Mouse (Mus musculus) cerebellum, adult 18-20 months (tissue): Measurements from ENCODE around the gene Nme4.
A peak's percentile ranks its signal among the peaks of the same experiment; 100 is the strongest.
"Not testable (repeated sequence)": the region's sequence is repeated elsewhere in the genome, so short reads cannot be mapped to it uniquely, and the experiment has no call there.

ENCODE experiments used
- DNase-seq, 2 experiments: peaks; one replicate each; pipeline ENCODE4 v3.0.0; 2021

Gene Nme4

DNA sequence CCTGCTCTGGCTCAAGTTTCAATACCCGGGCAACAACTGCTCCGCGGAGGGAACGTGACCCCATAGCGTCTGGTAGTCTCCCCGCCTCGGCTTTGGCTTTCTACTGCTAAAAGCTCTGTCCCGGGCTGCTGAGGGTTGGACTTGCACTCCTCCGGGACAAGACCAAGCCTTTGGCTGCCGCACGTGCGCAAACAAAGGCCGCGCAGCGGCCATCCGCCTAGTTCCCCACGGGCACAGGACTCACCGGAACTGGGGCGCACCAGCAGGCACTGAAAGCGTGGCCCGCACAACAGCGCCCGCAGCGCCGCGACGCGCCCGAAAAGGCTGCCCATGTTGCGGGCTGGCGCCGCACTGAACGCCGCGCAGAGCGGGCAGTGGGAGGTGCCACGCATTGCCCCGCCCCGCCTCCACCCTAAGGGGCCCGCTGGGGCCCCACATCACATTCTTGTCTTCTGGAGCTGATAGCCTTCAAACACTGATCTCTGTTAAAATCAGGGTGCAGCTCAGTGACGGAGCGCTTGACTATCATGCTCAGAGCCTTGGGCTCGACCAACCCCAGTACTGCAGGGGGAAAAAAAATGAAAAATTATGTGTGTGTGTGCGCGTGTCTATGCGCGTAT is at the start of gene Nme4:
Nme4 (minus strand) TSS at position 482 of the 620 bp plus-strand sequence.
- peak; percentile 77 to 83 for DNase-seq

DNA sequence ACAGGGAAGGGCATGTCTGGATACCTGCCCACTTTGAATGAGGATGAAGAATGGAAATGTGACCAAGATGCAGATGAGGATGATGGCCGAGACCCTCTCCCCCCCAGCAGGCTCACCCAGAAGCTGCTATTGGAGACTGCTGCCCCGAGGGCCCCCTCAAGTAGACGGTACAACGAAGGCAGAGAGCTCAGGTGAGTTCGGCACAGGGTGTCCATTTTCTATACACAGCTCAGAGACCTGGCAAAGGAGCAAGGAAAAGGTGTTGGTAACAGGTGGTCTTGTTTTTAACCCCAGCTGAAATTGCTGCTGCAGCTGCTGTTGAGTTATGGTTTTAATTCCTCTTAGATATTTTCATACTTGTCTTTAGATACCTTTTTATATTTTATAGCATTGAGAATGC is 48.0 kb upstream of the Nme4 start:
- DNase-seq, result no peak

DNA sequence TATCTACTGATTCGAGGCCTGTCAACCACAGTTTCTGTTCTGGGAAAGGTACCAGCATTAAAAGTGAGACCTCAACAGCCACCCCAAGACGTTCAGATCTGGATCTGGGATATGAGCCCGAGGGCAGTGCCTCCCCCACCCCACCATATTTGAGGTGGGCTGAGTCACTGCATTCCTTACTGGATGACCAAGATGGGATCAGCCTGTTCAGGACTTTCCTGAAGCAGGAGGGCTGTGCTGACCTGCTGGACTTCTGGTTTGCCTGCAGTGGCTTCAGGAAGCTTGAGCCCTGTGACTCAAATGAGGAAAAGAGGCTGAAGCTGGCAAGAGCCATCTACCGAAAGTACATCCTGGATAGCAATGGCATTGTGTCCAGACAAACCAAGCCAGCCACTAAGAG is 47.4 kb upstream of the Nme4 start:
- DNase-seq, result no peak

DNA sequence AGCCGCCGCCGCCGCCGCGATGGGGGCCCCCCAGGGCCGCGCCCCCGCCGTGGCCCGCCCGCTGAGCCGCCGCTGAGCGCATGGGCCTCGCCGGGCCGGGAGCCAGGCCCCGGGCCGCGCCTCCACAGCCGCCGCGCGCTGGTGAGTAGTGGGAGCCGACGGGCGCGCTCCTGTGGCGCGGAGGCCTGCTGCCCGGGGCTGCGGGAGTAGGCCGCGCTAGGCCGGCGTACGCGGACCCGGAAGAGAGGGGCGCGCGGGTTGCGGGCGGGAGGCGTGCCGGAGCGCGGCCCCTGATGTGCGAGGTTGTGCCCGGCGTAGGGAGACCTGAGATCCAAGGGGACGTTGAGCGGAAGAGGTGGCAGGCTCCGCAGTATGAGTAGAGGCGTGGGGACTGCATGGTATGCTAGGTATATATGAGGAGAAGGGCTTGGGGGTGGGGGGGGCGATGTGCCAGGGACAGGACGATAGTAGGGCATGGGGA is 43.5 kb upstream of the Nme4 start:
- no peak for DNase-seq

DNA sequence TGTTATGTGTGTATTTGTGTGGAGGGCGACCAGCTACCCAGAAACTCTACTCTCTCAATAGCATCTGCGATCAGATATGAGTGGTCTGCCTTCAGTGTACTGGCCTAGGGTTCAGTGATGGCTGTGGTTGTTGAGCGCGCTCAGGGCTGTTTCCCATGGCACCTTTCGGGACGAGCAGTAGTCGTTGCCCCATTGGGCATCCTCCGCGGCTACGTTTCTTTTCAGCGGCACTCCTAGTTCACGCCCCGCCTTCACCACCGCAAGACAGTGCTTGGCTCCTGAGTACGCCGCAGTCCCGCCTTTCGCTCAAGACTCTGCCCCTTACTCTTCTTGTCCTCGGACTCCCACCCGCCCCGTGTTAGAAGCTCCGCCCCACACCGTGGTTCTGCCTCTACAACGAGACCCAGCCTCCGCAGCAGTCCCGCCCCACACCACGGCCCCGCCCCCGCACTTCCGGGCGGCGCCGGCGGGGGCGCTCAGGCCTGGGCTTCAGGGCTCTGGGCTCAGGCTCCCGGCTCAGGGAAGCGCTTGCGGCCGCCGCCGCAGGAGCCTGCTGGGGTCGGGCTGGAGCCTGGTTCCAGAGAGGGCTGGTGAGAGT is 42.9 kb upstream of the Nme4 start, which contains the start of gene Axin1:
Axin1 (plus strand) TSS at position 450 of the 598 bp plus-strand sequence.
- DNase-seq, result peak; percentile 92 to 98

DNA sequence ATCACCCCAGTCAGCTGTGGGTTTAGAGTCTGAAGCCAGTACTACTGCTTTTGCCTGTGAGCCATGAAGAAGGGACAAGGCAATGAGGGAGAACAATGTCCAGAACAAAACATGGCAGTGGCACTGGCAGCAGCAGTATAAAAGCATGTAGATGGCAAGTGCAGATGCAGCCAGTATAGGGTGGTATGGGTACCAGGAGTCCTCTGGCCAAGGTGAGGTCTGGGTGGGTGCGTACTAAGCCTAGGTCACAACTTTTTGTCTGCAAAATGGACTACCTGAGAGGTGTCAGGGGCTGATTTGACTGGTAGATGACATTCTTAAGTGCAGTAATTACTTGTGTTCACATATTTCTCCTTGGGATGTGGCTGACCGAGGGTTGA is 42.3 kb upstream of the Nme4 start:
- no peak for DNase-seq

DNA sequence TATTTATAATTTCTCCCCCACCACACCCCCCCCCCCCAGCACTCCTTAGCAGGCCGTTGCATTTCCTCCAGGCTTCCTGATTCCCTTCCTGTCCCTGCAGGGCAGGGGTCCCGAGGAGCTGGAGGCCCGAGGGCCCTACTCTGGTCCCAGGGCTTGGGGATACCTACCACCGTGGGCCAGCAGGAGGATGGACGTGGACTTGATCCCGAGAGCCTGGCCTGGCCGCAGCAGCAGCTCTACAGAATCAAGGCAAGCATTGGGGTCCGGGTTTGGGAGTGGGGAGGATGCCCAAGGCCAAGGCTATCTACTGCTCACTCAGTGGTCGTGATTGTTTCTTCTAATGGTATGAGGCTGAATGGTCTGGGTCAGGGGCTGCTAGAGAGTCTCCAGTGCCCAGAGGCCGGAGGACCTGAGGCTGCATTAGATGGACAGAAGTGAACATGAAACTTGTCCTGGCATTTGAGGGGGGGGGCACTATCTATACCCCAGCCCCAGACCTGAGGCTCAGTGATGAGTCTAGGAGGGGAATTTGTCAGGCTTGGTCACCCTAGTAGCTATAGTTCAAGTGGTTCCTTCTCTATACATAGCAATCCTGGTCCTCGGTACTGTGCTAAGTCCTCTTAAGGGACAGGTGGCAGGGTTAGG is 41.8 kb upstream of the Nme4 start:
- no peak for DNase-seq

DNA sequence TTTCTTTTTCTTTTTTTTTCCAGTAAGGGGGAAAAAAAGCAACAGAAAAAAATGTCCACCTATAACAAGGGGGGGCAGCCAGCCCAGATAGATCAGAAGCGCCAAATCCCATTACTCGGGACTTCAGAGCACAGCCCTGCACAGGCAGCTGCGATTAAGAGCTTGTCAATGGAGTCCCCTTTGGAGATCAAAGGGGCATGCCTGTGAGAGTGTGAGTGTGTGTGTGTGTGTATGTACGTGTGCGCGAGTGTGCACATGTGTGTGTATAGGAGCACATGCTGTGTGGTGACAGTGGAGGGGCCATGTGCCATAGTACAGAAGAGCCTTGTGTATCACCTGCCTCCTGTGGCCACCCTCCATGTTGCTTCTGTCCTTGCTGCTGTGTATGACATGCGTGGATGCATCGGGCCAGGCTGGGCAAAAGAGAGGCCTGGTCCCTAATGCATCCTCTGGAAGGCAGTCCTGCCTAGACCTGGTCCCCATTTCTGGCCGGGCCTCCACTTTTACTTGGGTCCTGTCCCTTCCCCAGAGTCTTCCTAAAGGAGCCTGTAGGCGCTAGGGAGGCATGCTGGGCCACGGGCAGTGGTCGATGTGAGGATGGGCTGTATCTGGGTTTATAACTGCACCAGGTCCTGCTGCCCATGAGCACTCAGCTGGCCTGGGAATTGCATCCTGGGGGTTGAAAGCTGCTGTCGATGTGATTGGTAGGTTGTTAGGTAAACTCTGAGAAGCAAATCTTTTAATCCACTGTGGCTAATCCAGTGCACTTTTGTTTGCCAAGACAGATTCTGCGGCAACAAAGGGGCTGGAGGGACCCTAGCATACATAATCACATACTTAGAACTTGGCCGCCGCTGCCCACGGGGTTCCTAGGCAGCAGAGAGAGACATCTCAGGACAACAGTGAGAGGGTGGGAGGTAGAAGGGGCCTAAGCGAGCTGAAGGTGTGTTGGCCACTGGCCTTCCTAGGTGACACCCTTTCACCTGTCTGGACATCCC is 36.8 kb upstream of the Nme4 start:
- no peak for DNase-seq

DNA sequence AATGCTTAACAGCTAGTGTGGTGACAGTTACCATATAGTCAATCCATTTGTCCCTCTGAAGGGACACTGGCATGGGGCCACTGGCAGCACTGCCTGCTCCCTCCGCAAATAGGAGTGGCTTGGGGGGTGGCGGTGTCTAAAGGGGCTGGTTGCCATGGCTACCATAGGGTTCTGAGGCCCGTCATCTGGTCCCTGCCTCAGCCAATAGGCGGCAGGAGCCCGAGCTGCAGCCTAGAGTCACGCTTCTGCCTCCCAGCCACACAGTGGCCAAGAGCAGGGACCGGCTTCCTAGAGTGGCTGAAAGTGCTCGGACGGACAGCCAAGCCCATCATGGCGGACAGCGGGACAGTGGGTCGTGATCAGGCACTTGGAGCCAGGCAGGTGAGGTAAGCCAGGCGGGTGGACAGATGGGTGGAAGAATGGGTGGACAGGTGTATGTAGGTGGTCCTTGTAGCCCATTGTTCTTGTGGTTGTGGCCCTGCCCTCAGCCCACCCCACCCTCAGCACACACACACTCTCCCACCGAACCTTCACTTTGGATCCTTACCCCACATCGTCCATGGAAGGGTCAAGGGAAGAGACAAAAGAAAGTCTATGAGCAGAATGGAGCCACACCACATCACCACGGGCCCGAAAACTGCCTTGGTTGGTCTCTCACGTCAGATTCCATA is 35.8 kb upstream of the Nme4 start:
- DNase-seq, result no peak

DNA sequence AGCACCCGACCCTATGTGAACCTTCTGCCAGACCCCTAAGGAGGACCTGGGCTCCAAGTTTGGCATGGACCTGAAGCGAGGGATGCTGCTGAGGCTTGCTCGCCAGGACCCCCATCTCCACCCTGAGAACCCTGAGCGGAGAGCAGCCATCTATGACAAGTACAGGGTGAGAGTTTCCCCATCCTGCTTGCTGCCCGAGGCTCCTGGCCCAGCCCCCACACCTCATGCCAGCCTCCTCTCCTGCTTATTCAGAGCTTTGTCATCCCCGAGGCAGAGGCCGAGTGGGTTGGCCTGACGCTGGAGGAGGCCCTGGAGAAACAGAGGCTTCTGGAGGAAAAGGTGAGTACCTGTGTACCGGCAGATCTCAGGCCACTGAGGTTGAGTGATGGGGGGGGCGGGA is 29.8 kb upstream of the Nme4 start:
- no peak for DNase-seq

DNA sequence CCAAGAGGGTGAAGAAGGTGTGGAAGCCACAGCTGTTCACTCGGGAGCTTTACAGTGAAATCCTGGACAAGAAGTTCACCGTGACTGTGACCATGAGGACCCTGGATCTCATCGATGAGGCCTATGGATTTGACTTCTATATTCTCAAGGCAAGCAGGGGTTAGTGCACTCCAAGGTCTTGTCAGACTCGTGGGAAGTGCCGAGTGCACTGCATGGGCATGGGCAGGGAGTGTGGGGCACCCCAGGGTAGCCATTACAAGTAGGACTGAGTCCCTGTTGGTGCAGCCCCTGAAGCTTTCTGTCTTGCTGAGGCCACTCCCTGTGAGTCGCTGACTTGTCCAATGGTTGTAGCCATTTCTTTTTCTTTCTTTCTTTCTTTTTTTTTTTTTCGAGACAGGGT is 29.2 kb upstream of the Nme4 start:
- DNase-seq, result no peak

DNA sequence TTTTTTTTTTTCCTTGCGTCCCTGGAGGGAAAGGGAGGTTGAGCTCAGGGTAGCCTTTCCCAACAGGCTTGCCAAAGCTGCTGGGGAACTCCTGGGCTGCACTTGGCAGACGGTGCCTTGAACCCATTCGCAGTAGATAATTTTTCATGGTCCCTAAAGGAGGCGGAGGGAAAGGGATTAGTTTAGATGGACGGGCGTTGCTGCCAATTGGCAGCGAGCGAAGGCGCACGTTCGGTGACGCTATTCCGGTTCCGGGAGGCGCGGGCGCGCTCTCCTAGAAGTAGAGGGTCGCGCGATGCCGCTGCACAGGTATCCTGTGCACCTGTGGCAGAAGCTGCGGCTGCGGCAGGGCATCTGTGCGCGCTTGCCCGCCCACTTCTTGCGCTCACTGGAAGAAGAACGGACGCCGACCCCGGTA is 27.9 kb upstream of the Nme4 start, which contains the start of gene Mrpl28:
Mrpl28 (plus strand) TSS at position 234 of the 418 bp plus-strand sequence.
- DNase-seq, result peak; percentile 90

DNA sequence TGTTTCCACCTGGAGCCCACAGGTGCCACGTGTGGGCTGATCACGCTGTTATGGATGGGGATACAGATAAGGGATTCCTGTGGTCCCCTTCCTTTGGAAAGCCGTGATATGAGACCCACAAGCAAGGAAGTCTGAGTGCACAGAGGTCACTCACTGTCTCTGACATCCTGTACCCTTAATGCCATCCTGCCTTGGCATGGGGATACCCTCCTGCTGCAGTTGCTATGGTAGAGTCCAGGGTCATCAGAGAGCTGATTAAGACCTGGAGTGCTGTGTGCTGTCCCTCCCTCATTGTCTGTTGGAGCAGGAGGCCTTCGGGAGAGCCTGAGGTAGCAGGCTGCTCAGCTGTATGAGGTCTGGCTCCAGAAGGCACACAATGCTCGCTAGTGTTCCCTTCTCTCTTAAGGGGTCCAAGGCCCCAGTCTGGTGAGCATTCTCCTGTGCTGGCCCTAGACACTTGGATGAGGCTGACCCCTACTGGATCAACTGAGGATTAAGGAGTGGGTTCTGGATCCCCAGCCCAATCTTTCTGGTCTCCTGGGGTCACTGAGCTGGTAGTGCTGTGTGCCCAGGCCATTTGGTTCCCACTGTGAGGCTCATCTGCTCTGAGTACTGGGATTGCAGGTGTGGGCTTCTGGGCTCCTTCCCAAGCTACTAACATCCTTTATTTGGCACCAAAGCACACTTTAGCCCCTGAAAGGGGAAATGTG is 27.2 kb upstream of the Nme4 start:
- no peak for DNase-seq

DNA sequence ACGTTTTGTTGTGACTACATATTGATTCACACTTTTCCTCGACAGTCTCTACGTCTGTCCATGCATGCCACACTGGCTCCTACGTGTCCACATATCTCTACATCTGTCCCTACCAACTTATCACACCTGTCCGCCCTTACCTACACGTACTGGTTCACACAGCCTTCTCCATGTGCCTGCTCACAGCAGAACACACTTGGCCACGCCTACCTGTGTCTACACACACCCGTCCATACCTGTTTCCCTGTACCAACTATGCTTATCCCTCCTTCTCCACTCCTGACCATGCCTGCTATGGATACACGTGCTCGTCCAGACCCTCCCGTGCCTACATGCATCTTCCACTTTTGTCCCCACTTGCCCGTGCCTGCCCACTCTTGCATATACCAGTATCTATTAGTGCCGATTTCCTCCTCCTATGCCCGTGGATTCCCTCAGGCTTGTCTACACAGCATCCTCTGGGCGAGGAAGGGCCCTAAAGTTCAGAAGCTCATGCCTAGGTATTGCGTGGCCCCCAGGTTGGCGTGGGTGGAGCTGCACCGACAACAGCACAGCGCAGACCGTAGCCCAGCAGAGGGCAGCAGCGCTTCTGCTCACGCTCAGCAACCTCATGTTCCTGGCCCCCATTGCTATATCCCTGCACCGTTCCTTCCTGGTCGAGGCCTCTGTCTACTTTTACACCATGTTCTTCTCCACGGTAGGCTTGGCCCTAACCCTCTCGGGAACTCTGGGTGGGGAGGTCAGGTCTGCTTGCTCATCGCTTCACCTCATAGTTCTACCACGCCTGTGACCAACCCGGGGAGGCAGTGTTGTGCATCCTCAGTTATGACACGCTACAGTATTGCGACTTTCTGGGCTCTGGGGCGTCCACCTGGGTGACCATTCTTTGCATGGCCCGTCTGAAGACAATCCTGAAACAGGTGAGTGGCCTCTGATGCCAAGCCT is 24.6 kb upstream of the Nme4 start:
- peak; percentile 72 to 76 for DNase-seq

DNA sequence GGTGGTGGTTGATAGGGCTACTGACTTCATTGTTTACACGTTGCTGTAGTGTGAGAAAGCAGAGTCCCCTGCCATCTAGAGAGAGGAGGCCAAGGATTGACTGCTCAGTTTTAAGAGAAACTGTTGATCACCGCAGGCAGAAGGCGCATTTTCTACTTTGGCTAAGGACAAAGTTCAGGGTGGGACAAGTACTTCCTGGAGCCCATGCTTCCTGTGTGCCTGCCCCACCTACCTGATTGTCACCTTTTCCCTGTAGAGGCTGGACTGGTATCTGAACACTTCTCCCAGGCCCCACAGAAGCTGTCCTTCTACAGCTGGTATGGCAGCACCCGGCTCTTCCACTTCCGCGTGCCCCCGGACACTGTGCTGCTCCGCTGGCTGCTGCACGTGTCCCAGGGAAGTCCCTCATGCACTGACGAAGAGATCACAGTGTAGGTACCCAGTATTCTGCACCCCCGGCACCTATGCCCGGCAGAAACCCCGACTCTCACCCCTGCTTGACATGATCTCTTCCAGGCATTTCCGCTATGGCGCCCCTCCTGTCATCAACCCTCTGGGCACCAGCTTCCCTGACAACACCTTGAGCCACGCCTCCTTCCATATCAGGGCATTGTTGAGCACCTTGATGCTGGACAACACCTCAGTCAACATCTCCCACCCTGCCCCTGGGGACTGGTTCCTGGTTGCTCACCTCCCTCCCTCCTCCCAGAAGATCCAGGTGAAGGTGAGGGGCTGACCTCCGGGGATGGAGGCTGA is 21.3 kb upstream of the Nme4 start:
- DNase-seq, result no peak

DNA sequence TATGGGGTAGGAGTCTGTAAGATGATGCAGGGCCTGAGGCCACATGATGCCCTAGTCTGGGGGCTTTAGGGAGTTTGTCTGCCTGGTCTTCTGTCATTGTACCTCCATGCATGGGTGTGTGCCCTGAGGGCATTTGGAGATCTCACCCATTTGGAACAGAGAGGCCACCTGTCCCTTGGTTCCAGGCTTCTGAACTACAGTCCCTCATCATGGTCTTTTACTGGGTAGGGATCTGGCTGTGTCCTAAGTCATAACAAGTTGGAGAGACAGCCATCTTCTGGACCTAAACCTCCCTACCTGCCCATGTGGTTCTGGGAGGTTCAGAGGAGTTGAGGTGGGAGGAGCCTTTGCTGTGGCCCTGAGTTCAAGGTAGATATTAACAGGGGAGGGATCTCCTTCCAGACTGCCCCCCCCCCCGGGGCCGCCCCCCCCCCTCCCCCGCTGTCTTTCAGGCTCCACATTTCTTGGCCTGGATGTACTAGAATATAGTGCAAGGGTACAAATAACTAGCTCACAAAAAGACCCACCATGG is 20.6 kb upstream of the Nme4 start:
- no peak for DNase-seq

DNA sequence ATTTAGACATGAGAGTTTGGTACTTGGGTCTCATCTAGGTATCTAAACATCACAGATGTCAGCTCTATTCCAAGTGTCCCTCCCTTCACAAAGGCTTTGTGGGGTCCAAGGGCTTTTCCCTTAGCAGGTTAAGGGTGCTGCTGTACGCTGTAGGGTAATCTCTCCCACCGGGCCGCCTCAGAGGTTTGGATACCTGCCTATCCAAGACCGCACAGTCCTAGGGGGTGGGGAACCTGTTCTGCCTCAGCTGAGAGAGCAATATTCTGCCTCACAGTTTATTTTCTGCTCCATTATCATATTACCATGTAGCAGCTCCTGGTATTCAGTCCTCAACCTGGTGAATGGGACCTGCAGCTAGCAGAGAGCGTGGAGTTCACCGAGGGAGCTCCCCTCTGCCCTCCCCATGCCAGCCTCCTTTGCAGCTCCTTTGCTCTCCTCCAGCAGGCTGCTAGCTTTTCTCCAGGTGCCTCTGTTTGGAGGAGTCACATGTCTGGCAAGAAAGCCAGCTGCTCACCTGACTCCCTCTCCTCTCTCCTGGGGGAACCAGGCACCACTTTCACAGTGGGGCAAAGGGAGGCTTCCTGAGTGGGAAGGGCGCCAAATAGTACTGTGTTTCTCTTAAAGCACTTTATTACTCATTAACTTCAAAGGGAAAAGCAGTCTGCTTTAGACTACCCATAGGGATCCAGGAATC is 19.9 kb upstream of the Nme4 start:
- DNase-seq, result no peak

DNA sequence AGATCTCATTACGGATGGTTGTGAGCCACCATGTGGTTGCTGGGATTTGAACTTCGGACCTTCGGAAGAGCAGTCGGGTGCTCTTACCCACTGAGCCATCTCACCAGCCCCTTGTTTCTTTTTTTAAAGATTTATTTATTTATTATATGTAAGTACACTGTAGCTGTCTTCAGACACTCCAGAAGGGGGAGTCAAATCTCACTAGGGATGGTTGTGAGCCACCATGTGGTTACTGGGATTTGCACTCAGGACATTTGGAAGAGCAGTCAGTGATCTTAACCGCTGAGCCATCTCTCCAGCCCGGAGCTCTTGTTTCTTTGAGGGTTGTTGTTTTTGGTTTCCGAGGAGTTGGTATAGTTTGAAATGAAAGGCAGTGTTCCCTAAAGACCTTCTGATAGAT is 19.1 kb upstream of the Nme4 start:
- not testable (repeated sequence) for DNase-seq

DNA sequence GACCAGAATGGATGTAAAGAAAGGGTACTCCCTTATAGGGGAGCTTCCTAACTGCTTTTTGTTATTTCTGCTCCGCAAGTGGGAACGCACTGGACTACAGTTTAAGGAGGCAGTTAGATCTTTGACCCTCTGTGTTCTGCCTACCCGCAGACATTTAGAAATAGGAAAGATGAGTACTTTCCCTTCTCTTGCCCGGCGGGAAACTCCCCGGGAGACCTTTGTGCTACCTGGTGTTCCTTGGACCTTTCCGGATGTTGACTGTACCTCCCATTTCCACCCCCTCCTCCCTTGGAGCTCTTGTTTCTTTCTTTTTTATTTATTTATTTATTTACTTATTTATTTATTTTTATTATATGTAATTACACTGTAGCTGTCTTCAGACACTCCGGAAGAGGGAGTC is 18.7 kb upstream of the Nme4 start:
- no peak for DNase-seq
